Mouse (Mus musculus) midbrain, embryonic 10.5 days (tissue): ENCODE data around the gene Adgrb3. TPM values are rescaled to one million over a fixed set of nuclear protein-coding genes. Genes with fewer than 3 reads are reported as not detected.

Experiments
- DNase-seq: peaks from one replicate; pipeline ENCODE4 v3.0.0-alpha.2; 2017; ENCODE audit warnings: low spot score
- H3K27ac ChIP-seq: fragments of 300-500 bp; sonication (generic); replicated peaks from 2 replicates; pipeline ENCODE4 v1.5.1; 2016; ENCODE audit warnings: mild to moderate bottlenecking
- H3K27me3 ChIP-seq: fragments of 300-500 bp; sonication (generic); 2 replicates; pipeline ENCODE4 v1.6.1; 2016; ENCODE audit warnings: low read depth, mild to moderate bottlenecking; ENCODE audit not compliant: poor library complexity, severe bottlenecking
- H3K36me3 ChIP-seq: fragments of 300-500 bp; sonication (generic); 2 replicates; pipeline ENCODE4 v1.6.1; 2016; ENCODE audit warnings: mild to moderate bottlenecking, moderate library complexity
- H3K4me1 ChIP-seq: fragments of 300-500 bp; sonication (generic); 2 replicates; pipeline ENCODE4 v1.6.1; 2016
- H3K4me3 ChIP-seq: fragments of 300-500 bp; sonication (generic); 2 replicates; pipeline ENCODE4 v1.5.1; 2016; ENCODE audit warnings: mild to moderate bottlenecking, moderate library complexity
- H3K9me3 ChIP-seq: fragments of 300-500 bp; sonication (generic); replicated peaks from 2 replicates; pipeline ENCODE4 v1.6.1; 2016; ENCODE audit warnings: mild to moderate bottlenecking
- WGBS: fragments of 180-500 bp; shearing (Covaris S2); methylation state at CpG from one replicate; pipeline ENCODE4 v1.1.7; 2016; 5-methylcytosine and 5-hydroxymethylcytosine counted together
- polyA plus RNA-seq: library from polyadenylated mRNA; unstranded; fragments of >200 nt; fragmentation: Nextera tagmentation; extraction: Ambion mirVana; gene quantifications from 2 replicates; pipeline ENCODE4 v1.2.1, GENCODE M21; 2016

Adgrb3 gene
- polyA plus RNA-seq, 1 experiment from 2014 or later = 3.7 TPM

DNA sequence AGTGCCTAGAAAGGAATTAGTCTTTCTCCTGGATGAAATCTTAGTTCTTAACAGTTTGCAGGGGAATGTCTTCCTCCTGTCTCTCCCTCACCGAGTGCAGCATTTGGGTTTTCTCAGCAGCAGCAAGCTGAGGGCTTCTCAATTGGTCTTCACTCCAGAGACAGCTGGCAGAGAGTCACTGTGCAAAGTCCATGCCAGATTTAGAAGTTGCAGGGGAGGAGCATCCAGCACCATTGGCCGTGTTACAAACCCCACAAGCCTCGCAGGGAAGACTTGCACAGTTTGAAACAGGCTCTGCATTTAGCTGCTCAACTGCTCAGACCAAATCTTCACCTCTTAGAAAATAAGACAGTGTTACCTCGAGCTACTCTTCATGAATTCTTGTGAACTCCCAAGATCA, 724.1 kb downstream of the Adgrb3 start:
- H3K4me1 ChIP-seq = peaks cover 21% of the 10 kb centered on the region
- H3K4me3 ChIP-seq = no peak overlapping the region
- WGBS = 73% methylated on average over 4 of the region's 4 CpGs
- no peak for DNase-seq
- no peaks in the 10 kb centered on the region for H3K9me3 ChIP-seq
- H3K27ac ChIP-seq = no peak overlapping the region
- no peaks in the 10 kb centered on the region for H3K36me3 ChIP-seq
- H3K27me3 ChIP-seq = no peaks in the 10 kb centered on the region

GRCm38 (mm10) chr1:25088010-25088719, 741.3 kb downstream of the Adgrb3 start:
- Histone ChIP-seq H3K27ac (no peak overlapping the region), H3K36me3 (no peaks in the 10 kb centered on the region), H3K9me3 (no peaks in the 10 kb centered on the region), H3K4me1 (peaks cover 22% of the 10 kb centered on the region), H3K4me3 (no peak overlapping the region), H3K27me3 (no peaks in the 10 kb centered on the region)
- 19% methylated on average over 5 of the region's 5 CpGs for WGBS
- no peak for DNase-seq

DNA sequence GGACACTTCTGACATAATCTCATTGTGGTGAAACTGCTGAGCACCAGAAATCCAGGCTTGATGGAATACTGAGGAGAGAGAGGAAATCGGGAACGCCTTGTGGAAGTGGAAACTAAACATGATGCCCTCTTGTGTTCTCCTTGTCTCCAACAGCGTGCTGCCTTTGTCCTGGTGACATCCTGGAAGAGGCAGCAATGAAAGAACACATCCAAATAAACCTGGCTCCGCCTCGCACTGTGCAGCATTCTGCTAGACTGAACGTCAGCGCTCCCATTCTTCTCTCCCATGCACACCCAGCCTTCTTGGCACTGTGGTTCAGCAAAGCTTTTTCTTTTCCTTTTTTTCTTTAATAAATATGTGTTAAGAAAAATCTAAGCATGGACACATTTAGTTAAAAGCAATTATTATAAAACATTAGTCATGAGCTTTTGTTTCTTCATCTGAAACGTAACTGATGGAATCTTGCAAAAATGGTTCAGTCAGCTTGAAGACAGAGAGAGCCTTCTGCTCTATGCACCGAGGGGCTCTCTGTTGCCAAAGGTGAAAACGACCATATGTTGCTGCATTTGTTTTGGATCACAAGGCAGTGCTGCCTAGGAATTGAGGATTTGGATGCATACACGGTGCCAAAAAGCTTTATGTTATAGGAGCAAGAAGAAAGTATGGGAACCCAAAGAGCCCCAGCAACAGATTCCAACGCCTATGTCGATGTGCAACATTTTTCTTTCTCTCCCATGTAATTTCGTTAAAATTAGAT, 743.7 kb downstream of the Adgrb3 start:
- 71% methylated on average over 14 of the region's 14 CpGs for WGBS
- no peak overlapping the region for H3K27ac ChIP-seq
- H3K27me3 ChIP-seq = no peaks in the 10 kb centered on the region
- no peak for DNase-seq
- no peaks in the 10 kb centered on the region for H3K9me3 ChIP-seq
- no peaks in the 10 kb centered on the region for H3K36me3 ChIP-seq
- H3K4me1 ChIP-seq = peaks cover 29% of the 10 kb centered on the region
- H3K4me3 ChIP-seq = no peak overlapping the region

- no peaks in the 10 kb centered on the region for H3K27me3 ChIP-seq
- H3K4me3 ChIP-seq = no peak overlapping the region
- WGBS = 72% methylated on average over 8 of the region's 8 CpGs
- no peak for DNase-seq
- no peak overlapping the region for H3K27ac ChIP-seq
- no peaks in the 10 kb centered on the region for H3K36me3 ChIP-seq
- H3K4me1 ChIP-seq = peaks cover 15% of the 10 kb centered on the region
- no peaks in the 10 kb centered on the region for H3K9me3 ChIP-seq
Measured at GRCm38 (mm10) chr1:25082377-25082776, 747.1 kb downstream of the Adgrb3 start.

DNA sequence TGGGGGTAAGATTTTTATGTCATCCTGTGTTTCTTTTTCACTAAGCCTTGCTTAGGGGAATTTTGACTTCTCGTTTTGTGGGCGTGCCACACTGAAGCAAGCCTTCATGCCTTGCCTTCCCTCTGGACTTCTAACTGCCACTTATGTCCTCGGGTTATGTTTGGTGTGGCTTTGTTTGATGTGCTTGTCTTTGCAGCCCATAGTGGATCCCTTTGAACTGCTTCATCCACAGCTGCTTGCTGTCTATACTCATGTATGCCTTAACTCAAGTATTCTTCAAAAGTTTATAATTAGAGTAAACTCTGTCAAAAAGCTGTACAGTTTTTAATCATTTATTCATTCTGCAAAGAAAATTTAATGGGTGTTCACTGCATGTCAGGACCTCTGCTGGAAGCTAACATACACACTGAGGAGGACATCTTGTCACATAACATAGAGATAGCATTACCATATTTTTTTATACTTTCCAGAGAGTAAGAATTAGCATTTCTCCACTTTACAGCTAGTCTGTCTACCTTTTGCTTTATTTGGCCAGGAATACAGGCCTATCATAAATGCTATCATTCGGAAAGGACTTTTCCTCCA, 748.1 kb downstream of the Adgrb3 start:
- H3K27me3 ChIP-seq = no peaks in the 10 kb centered on the region
- peaks cover 15% of the 10 kb centered on the region for H3K4me1 ChIP-seq
- no peak for DNase-seq
- H3K4me3 ChIP-seq = no peak overlapping the region
- WGBS = 77% methylated on average over 4 of the region's 4 CpGs
- H3K9me3 ChIP-seq = no peaks in the 10 kb centered on the region
- H3K27ac ChIP-seq = no peak overlapping the region
- no peaks in the 10 kb centered on the region for H3K36me3 ChIP-seq

- DNase-seq = no peak
- Histone ChIP-seq H3K27me3 (no peaks in the 10 kb centered on the region), H3K4me1 (peaks cover 10% of the 10 kb centered on the region), H3K4me3 (no peak overlapping the region), H3K9me3 (no peaks in the 10 kb centered on the region), H3K36me3 (no peaks in the 10 kb centered on the region), H3K27ac (no peak overlapping the region)
- WGBS = 96% methylated on average over 2 of the region's 2 CpGs
Measured at GRCm38 (mm10) chr1:25079395-25079794, 750.1 kb downstream of the Adgrb3 start.

DNA sequence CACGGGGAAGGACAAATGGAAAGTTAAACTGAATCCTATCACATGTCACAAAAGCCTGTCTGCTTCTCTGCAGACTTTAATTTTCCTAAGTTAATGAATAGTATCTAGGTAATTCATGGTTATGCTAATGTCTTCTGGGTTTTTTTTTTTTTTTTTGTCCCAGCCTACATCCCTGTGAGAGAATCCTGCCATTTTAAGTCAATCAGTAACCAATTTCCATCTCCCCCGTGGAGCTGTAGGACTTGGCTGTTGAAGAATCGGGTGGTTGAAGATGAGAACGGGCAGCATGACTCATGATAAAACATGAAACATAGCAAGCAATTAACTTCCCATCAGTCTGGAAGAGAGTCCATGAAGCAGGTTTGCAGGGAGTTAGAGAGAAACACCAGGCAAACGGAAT, 753.6 kb downstream of the Adgrb3 start:
- Histone ChIP-seq H3K36me3 (no peaks in the 10 kb centered on the region), H3K4me3 (no peak overlapping the region), H3K27ac (no peak overlapping the region), H3K27me3 (no peaks in the 10 kb centered on the region), H3K9me3 (no peaks in the 10 kb centered on the region), H3K4me1 (0 out of 2 replicates have a peak, but pooled peaks cover 2% of the 10 kb centered on the region)
- DNase-seq = no peak
- WGBS = 89% methylated on average over 5 of the region's 5 CpGs

DNA sequence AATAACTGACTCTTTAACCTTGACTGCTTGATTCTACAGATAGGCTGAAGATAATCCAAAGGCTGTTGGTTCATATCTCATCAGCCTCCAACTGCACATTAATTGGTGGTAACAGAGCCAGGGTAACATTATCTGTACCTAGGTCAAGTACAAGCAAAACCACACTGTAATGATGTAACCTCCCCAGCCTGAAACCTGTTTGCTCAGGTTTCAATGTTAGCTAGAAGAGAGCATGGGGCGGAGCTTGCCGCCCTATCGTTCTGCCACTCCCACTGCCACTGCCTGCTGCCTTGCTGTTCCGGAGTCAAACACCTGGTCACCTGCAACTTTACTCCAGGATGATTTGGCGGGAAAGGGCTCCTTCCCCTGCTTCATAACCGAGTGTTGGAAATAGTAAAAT, 765.5 kb downstream of the Adgrb3 start:
- Histone ChIP-seq H3K27ac (no peak overlapping the region), H3K27me3 (no peaks in the 10 kb centered on the region), H3K36me3 (no peaks in the 10 kb centered on the region), H3K4me1 (no peaks in the 10 kb centered on the region), H3K9me3 (no peaks in the 10 kb centered on the region), H3K4me3 (no peak overlapping the region)
- no peak for DNase-seq
- WGBS = 29% methylated on average over 6 of the region's 6 CpGs

GRCm38 (mm10) chr1:25060935-25061334, 768.6 kb downstream of the Adgrb3 start:
- DNase-seq = no peak
- 84% methylated on average over 3 of the region's 3 CpGs for WGBS
- H3K4me3 ChIP-seq = no peak overlapping the region
- no peaks in the 10 kb centered on the region for H3K27me3 ChIP-seq
- no peaks in the 10 kb centered on the region for H3K9me3 ChIP-seq
- no peaks in the 10 kb centered on the region for H3K36me3 ChIP-seq
- no peaks in the 10 kb centered on the region for H3K4me1 ChIP-seq
- H3K27ac ChIP-seq = no peak overlapping the region

DNA sequence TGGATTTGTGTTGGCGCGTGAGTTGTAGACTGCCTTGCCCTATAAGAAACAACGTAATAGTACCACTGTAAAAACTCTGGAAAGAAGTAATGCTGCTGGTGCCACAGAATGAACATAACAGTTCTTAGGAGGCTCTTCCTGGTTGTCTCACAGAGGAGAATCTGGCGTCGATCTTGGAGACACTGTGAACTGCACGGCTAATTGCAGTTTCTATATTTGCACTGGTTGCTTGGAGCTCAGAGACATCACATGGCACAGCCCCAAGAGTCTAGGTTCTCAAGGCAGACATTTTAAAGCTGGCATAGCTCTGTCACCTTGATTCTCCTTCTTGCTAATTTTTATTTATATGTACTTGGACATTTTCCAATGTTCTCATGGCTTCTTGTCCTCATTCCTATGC, 769.3 kb downstream of the Adgrb3 start:
- Histone ChIP-seq H3K36me3 (no peaks in the 10 kb centered on the region), H3K4me1 (no peaks in the 10 kb centered on the region), H3K9me3 (no peaks in the 10 kb centered on the region), H3K27ac (no peak overlapping the region), H3K4me3 (no peak overlapping the region), H3K27me3 (no peaks in the 10 kb centered on the region)
- DNase-seq = no peak
- WGBS = 95% methylated on average over 6 of the region's 6 CpGs

DNA sequence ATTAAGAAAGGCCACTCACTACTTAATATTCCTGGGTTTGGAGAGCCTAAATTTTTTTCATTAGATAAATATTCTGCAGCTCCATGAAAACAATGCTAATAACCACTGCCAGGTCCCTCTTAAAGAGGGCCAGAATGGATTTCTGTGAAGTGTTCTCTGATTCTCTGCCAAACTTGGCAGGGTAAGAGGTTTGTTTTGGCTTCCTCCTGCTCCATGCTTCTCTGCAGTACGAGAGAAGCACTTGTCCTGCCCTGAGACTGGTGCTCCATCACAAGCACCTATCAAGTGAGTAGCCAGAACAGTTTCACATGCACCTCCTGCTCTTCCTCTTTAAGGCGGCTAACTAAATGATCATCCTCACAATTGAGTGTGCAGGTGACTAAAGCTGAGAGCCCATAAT, 771.9 kb downstream of the Adgrb3 start:
- no peaks in the 10 kb centered on the region for H3K4me1 ChIP-seq
- no peak overlapping the region for H3K27ac ChIP-seq
- H3K9me3 ChIP-seq = no peaks in the 10 kb centered on the region
- WGBS = 77% methylated on average over 2 of the region's 2 CpGs
- H3K4me3 ChIP-seq = no peak overlapping the region
- H3K27me3 ChIP-seq = no peaks in the 10 kb centered on the region
- no peaks in the 10 kb centered on the region for H3K36me3 ChIP-seq
- DNase-seq = no peak

DNA sequence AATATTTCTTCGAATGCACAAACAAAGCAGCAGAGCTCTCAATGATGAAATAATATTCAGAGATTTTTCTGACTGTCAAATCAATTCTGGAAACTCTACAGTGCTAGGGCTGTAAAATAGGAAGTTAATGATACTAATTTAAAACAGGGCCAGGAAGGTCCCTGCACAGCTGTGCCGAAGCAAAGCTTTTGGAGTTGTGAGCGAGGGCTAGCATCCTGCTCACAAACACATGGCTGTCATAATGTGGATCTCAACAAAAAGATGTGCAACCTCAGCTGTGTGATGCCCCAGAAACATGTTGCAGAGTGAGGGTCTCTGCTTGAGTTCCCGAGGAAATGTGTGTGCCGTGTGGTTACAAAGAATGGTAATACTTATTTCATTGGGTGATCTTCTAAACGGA, 772.3 kb downstream of the Adgrb3 start:
- Histone ChIP-seq H3K27ac (no peak overlapping the region), H3K9me3 (no peaks in the 10 kb centered on the region), H3K36me3 (no peaks in the 10 kb centered on the region), H3K4me3 (no peak overlapping the region), H3K4me1 (no peaks in the 10 kb centered on the region), H3K27me3 (no peaks in the 10 kb centered on the region)
- 90% methylated on average over 6 of the region's 6 CpGs for WGBS
- DNase-seq = no peak

DNA sequence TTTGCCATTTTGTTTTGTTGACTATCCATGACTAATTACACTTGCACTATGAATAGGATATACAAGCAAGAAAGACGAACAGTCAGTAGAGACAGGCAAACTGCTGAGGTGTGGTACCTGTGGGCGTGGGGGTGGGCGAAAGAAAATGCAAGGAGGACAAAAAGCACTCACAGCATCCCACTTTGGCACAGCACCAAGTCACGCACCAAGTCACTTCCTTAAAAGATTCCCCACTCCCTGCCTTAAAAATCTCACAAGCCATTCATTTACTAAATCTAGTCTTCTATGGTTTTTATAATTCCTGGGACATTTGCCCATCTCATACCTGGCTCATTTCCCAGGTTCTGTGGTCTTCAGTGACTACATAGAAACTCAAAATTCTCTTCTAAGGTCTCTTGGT, 787.4 kb downstream of the Adgrb3 start:
- WGBS = 96% methylated on average over 4 of the region's 4 CpGs
- H3K4me3 ChIP-seq = no peak overlapping the region
- DNase-seq = no peak
- H3K27me3 ChIP-seq = no peaks in the 10 kb centered on the region
- H3K27ac ChIP-seq = no peak overlapping the region
- H3K9me3 ChIP-seq = no peaks in the 10 kb centered on the region
- H3K36me3 ChIP-seq = no peaks in the 10 kb centered on the region
- no peaks in the 10 kb centered on the region for H3K4me1 ChIP-seq
